Mouse (Mus musculus) E14TG2a.4 (cell line): Measurements from ENCODE around the gene Uba2.

Experiments
- CTCF ChIP-seq: conservative IDR thresholded peaks from 2 replicates; pipeline ENCODE4 v1.5.1; 2014; ENCODE audit warnings: low read length
- NANOG ChIP-seq: IDR thresholded peaks from 2 replicates; pipeline ENCODE4 v1.6.1; 2014; ENCODE audit warnings: borderline replicate concordance, low read length, mixed read lengths
- POU5F1 ChIP-seq: IDR thresholded peaks from 2 replicates; pipeline ENCODE4 v1.6.1; 2014; ENCODE audit warnings: low read length, borderline replicate concordance

DNA sequence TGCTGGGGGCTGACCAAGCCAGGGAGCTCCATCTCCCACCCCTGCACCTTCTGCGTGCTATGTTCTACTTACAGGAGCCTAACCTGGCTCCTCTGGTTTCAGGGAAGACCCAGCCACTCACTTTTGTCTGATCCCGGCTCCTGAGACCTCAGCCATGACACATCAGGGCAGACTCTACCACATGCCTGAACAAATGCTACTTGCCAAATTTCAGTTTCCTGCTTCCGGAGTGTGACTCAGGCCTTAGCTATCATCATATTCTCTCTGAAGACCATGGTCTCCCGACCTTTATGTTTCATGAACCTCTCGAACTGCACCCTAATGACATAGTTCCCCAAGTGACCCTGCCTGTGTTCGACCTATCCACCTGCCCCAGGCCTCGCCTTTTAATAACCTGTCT lies 43.9 kb upstream of the Uba2 start:
- TF ChIP-seq CTCF = no peak
- no peak for TF ChIP-seq NANOG
- no peak for TF ChIP-seq POU5F1
